Mouse (Mus musculus) lung, postnatal 14 days (tissue): Measurements from ENCODE around the gene Rad1.
A peak's percentile ranks its signal among the peaks of the same experiment; 100 is the strongest.
"Not testable (repeated sequence)": the region's sequence is repeated elsewhere in the genome, so short reads cannot be mapped to it uniquely, and the experiment has no call there.

Source experiments
- DNase-seq: peaks from one replicate; pipeline ENCODE4 v3.0.0; 2021

Rad1 gene

GRCm38 (mm10) chr15:10485484-10486364 is at the start of gene Rad1, which contains the start of gene Brix1:
TSS of gene Rad1 (plus strand) at chr15:10486018.
TSS of gene Brix1 (minus strand) at chr15:10485947.
- DNase-seq = peak; percentile 92

GRCm38 (mm10) chr15:10436893-10437292 is 48.9 kb upstream of the Rad1 start:
- DNase-seq = no peak

GRCm38 (mm10) chr15:10439963-10440362 is 45.9 kb upstream of the Rad1 start:
- DNase-seq = no peak

GRCm38 (mm10) chr15:10441493-10441892 is 44.3 kb upstream of the Rad1 start:
- DNase-seq = no peak

- no peak for DNase-seq
Observed at GRCm38 (mm10) chr15:10442275-10442674, 43.5 kb upstream of the Rad1 start.

- DNase-seq = no peak
Observed at GRCm38 (mm10) chr15:10447102-10447501, 38.7 kb upstream of the Rad1 start.

GRCm38 (mm10) chr15:10460986-10461385 is 24.8 kb upstream of the Rad1 start:
- no peak for DNase-seq

GRCm38 (mm10) chr15:10463555-10463954 is 22.3 kb upstream of the Rad1 start:
- DNase-seq = no peak

- no peak for DNase-seq
Observed at GRCm38 (mm10) chr15:10464678-10465077, 21.1 kb upstream of the Rad1 start.

- no peak for DNase-seq
Observed at GRCm38 (mm10) chr15:10468761-10469160, 17.1 kb upstream of the Rad1 start.

- DNase-seq = no peak
Observed at GRCm38 (mm10) chr15:10469641-10470150, 16.1 kb upstream of the Rad1 start.

GRCm38 (mm10) chr15:10470151-10470831 is 15.5 kb upstream of the Rad1 start, which contains the start of gene Dnajc21:
TSS of gene Dnajc21 (minus strand) at chr15:10470516.
- DNase-seq = peak; percentile 90

GRCm38 (mm10) chr15:10470941-10471340 is 14.9 kb upstream of the Rad1 start:
- no peak for DNase-seq

GRCm38 (mm10) chr15:10486365-10486839 is 584 bp downstream of the Rad1 start:
- DNase-seq = no peak

GRCm38 (mm10) chr15:10487246-10487645 is 1.4 kb downstream of the Rad1 start:
- DNase-seq = no peak

GRCm38 (mm10) chr15:10490101-10490500 is 4.3 kb downstream of the Rad1 start:
- DNase-seq = no peak

- no peak for DNase-seq
Observed at GRCm38 (mm10) chr15:10495944-10496343, 10.1 kb downstream of the Rad1 start.

GRCm38 (mm10) chr15:10496696-10497095 is 10.9 kb downstream of the Rad1 start:
- DNase-seq = not testable (repeated sequence)

GRCm38 (mm10) chr15:10499593-10499992 is 13.8 kb downstream of the Rad1 start:
- no peak for DNase-seq

GRCm38 (mm10) chr15:10500035-10500434 is 14.2 kb downstream of the Rad1 start:
- DNase-seq = no peak

- DNase-seq = peak; percentile 56
Observed at GRCm38 (mm10) chr15:10500838-10501719, 15.3 kb downstream of the Rad1 start.

- DNase-seq = peak; percentile 29
Observed at GRCm38 (mm10) chr15:10506099-10506498, 20.3 kb downstream of the Rad1 start.
